Mouse (Mus musculus): ENCODE measurements around the gene Parp16.

- TF ChIP-seq CTCF (IDR thresholded peaks at IDR 0.05; ENCODE audit: insufficient read depth, low read length) (no peak), POLR2A (IDR thresholded peaks at IDR 0.05; ENCODE audit: borderline replicate concordance, extremely low read depth, low read depth, low read length) (no peak)
These were observed 21.8 kb downstream of the Parp16 start for GRCm38 (mm10) chr9:65216972-65217371.
